Mouse (Mus musculus): Measurements from ENCODE around the gene Naa35.

The Naa35 gene

GRCm38 (mm10) chr13:59671521-59671920 lies 86.5 kb downstream of the Naa35 start:
- in situ Hi-C loops (cut with MseI, MboI), result no loop called here

- in situ Hi-C loops (cut with MseI, MboI), result no loop called here
Measured at GRCm38 (mm10) chr13:59672248-59672647, 87.2 kb downstream of the Naa35 start.

- in situ Hi-C loops (cut with MseI, MboI), result no loop called here
Measured at GRCm38 (mm10) chr13:59673597-59673996, 88.5 kb downstream of the Naa35 start.

- in situ Hi-C loops (cut with MseI, MboI), result no loop called here
Measured at GRCm38 (mm10) chr13:59674215-59674614, 89.2 kb downstream of the Naa35 start.

- in situ Hi-C loops (cut with MseI, MboI), result no loop called here
Measured at GRCm38 (mm10) chr13:59674761-59675150, 89.7 kb downstream of the Naa35 start.

- in situ Hi-C loops (cut with MseI, MboI), result no loop called here
Measured at GRCm38 (mm10) chr13:59675151-59676011, 90.3 kb downstream of the Naa35 start, which contains the start of gene Golm1. Gene Golm1 (minus strand): TSS chr13:59675811.

GRCm38 (mm10) chr13:59676316-59677229 lies 91.5 kb downstream of the Naa35 start:
- in situ Hi-C loops (cut with MseI, MboI), result no loop called here

GRCm38 (mm10) chr13:59679306-59679705 lies 94.2 kb downstream of the Naa35 start:
- in situ Hi-C loops (cut with MseI, MboI), result no loop called here

- in situ Hi-C loops (cut with MseI, MboI), result no loop called here
Measured at GRCm38 (mm10) chr13:59679908-59680307, 94.8 kb downstream of the Naa35 start.

GRCm38 (mm10) chr13:59682629-59683028 lies 97.6 kb downstream of the Naa35 start:
- in situ Hi-C loops (cut with MseI, MboI), result no loop called here

GRCm38 (mm10) chr13:59685236-59685635 lies 100.2 kb downstream of the Naa35 start:
- in situ Hi-C loops (cut with MseI, MboI), result no loop called here
